Mouse (Mus musculus): ENCODE data around the gene Prkce. TPM values are rescaled to one million over a fixed set of nuclear protein-coding genes. Genes with fewer than 3 reads are reported as not detected.

The Prkce gene
- total RNA-seq, 2 experiments from 2014 or later, result 21.2 to 25.2 TPM

DNA sequence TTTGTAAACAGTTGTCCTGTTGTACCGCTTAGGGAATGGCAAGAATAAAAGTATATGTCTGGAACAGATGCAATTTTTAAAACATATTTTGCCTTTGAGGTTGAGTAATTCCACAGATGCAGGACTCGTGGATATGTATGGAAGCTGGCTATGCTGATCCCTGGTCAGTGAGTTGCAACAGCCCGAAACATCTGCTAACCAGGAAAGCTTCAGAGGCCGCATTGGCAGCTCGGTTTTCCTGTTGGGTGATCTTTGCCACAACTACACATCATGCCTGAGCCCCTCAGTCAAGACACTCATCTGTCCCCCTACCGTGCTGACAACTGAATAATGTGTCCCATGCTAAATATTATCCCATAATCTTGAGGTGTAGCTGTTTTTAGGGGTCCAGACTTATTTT, 404.6 kb downstream of the Prkce start:
- DNase-seq, result no peak
- intact Hi-C loops (cut with DNase I), result no loop called here

DNA sequence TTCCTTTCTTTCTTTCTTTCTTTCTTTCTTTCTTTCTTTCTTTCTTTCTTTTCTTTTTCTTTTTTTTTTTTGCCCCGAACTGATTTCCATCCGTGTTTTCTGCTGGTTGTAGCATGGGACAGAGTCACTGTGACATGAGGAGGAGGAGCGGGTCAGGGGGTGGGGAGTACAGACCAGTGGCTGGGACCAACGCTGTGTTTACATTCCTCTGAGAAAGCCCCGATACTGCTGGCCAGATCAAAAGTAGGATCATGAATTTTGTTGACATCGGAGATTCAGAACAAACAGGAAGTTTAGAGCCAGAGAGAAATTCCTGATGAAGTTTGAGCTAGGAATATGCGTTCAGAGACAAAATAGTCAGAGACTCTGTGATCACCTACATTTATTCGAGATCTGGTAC, 405.0 kb downstream of the Prkce start:
- intact Hi-C loops (cut with DNase I), result no loop called here
- DNase-seq, result no peak

DNA sequence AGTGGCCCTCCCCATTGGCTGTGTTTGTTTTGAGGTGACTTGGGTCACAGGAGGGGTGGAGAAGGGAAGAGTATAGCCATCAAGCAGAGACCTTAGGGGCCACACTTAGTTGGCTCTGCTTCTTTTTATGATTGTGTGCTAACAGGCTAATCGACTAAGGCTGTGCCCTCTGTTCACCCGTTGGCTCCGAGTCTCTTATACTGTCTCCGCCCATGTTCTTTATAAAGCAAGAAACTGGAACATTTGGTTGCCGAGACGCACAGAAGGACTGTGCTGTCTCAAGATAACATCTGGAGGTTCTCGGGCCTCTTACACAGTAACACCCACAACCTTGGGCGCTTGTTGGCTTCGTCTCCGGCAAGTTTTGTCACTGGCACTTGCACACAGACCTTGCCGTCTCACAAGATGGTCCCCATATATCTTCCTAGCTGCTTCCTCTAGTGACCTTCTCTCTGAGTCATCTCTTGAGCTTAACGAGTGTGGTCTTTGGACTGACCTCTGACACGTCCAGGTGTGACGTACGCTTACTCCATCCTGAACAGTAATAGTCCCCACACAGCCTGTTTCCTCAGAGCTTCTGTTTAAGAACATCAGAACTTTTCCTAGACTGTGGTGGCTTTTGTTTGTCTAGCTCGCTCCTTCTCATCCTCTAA, 406.1 kb downstream of the Prkce start:
- intact Hi-C loops (cut with DNase I), result no loop called here
- no peak for DNase-seq

DNA sequence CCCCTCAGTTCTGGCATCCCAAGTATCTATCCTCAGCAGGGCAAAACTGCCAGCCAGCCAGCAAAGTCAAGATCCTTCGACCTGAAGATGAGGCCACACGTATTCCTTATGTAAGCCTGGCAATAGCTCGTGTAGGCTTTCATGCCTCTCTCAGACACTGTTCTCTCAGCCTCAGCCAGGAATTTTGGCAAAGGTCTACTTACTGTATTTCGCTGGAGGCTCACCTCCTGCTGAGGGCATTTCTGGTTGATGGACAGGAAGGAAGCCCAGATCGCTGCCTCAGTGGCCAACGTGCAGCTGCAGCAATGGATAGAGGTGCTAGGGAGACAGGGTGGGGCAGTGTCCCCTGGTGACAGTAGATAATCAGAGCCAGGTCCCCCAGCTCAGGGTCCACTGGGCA, 413.1 kb downstream of the Prkce start:
- DNase-seq, result no peak
- intact Hi-C loops (cut with DNase I), result no loop called here

DNA sequence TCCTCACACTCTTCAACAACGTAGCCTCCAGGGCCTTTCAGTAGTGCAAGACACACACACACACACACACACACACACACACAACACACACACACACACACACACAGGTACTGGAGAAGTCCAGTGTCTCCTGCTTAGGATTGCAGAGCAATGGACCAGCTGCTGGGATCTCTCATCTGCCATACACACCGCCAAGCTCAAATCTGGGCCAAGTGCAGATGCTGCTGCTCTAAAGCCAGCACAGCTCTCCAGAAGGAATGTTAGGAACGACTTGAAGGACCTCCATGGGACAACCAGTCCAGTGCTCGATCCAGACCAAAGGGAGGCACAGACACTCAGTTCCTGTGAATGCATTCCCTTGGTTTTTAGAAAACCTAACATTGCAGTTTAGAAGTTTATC, 414.8 kb downstream of the Prkce start:
- DNase-seq, result peak; percentile 42 to 53
- intact Hi-C loops (cut with DNase I), result no loop called here

DNA sequence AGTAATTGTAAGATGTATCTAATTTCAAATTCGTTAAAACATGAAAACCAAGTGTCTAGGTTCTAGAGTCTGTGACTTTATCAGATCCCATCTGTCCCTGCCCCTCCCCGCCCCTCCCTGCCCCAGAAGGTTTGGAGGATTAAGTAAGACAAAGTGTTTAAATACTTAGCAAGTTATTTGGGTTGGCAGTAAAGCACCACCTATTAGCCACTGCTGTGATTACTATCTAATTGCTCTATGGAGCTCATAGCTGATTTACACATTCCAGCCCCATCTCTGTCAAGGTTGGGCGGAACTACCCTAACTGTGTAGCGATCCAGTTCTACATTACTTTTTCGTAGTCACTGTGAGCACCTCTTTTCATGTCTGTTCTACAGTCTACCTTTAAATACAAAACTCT, 418.9 kb downstream of the Prkce start:
- intact Hi-C loops (cut with DNase I), result no loop called here
- no peak for DNase-seq

DNA sequence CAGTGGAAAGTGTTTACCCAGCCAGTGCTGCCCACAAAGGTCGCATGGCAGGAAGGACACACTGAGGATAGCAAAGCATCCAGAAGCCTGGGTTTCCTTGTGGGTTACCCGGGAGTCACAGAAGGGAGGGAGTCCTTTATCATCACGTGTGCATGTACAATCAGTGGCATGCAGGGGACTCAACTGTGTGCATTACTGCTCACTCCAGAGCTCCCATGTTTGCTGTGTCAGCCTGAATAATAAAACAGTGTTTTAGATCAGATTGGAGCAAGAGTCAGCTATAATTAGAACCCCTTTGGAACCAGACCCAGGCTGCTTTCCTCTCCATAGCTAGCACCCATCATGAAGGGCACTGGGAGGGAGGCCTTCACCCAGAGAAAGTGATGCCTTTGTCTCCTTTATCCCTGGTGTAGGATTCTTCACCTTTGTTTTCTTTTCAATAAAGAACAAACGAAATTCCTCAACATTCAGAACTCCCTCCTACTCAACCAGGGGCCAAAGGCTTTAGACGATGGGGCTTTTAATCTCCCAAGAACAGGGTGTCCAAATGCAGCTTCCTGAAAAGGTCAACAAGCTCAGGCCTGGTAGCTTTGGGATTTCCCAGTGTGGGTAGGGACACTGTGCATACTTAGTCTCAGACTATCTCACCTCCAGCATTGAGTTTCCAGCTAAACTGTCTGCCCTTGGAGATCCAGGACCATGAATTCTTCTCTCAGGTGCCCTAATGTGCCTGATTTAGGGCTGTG, 421.3 kb downstream of the Prkce start:
- DNase-seq, result no peak
- intact Hi-C loops (cut with DNase I), result no loop called here

DNA sequence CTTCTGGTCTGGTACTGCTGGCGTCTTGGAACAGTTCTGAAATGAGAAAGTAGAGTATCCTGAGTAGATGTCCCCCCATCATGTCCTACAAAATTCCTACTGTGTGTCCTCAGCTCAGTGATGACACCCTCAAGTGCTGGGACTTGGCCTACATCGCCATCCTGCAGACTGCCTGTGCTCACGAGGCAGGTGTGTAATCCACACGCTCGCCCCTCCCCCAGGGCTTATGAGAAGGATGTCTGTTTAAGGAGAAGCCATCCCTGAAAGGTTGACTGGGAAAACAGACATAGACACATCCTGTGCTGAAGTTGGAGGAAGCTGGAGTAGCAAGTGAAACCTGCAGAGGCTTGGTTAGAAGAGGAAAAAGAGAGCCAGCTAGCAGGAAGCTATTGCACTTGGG, 422.1 kb downstream of the Prkce start:
- DNase-seq, result no peak
- intact Hi-C loops (cut with DNase I), result loop anchor here (5.0 kb wide), 3 partner anchors 52 to 213 kb away; no protein-coding TSS in a partner anchor

DNA sequence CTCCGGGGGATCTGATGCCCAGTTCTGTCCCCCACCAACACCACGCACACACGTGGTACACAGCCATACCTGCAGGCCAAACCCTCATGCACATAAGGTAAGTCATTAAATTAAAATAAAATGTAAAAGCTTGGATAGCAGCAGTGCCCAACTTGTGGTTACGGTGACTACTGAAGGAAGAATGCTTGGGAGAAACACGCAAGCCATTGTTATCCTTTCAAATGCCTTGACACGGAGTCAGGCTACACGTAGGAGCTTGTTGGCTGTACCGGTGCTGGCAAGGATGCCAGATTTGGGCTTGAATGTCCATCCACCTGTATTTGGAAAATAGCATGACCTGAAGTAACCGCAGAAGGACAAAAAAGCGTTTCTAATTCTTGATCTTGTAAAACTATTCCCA, 423.7 kb downstream of the Prkce start:
- intact Hi-C loops (cut with DNase I), result loop anchor here (5.0 kb wide), 3 partner anchors 54 to 211 kb away; no protein-coding TSS in a partner anchor
- no peak for DNase-seq

DNA sequence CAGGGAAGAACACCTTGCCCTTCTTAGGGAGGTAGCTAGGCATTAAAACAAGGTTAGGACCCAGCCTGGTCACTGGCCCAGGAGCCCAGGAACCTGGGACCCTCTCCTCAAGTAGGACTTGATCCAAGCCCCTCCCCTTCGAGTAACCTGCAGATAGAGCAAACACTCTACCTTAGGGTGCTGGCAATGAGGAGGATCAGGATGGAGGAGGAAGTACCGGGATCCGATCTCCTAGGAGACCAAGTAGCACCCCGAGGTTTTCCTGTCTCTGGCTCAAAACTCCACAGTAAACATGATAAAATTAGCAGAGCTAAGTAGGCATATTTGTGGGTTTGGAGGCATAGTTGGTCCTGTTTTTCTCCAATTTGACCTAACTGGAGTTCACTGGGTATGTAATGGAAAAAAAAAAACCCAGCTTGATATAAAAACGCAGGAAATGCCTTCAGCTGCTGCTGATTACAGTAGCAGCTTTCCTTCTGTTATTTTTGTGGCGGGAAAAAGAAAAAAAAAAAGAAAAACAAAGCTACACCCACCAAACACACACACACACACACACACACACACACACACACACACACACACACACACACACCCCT, 425.5 kb downstream of the Prkce start:
- intact Hi-C loops (cut with DNase I), result loop anchor here (5.0 kb wide), 3 partner anchors 56 to 209 kb away; no protein-coding TSS in a partner anchor
- DNase-seq, result no peak

DNA sequence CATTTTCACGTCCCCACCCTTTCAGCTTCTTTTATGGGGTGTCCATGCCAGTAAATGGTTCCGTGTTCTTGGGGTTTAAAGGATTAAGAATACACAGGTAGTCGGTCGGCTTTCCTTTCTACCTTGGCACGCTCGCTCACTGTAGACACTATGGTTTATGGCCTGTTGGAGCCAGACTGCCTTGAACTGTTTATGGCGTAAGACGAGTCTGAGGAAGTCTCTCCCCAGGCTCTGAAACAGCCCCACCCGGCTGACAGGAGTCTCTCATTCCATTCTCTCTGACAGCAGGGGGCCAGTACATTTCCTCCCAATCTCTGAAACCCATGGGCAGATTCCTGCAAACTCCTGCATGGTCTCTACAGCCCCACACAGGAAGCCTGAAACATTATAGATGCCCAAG, 427.9 kb downstream of the Prkce start:
- DNase-seq, result no peak
- intact Hi-C loops (cut with DNase I), result no loop called here

DNA sequence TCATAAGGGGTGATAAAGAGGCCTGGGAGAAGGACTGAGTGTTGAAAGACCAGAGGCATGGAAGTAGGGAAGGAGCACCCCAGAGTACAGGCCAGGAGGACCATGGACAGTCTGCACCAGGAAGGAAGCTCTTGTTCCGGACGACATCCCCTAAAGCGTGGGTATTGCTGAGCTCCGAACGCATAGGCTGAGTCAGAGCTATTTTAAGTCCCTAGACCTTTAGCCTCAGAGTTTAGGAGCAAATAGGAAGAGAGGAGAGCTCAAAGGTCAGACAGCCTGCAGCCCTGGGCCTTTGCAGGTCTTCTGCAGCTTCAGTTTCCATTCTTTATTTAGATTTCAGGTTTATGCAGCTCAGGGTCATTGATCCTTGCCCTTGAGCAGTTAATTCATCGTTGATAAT, 433.5 kb downstream of the Prkce start:
- DNase-seq, result no peak
- intact Hi-C loops (cut with DNase I), result loop anchor here (5.0 kb wide), 1 partner anchor 151 kb away; the partner anchor contains the start of gene Epas1

DNA sequence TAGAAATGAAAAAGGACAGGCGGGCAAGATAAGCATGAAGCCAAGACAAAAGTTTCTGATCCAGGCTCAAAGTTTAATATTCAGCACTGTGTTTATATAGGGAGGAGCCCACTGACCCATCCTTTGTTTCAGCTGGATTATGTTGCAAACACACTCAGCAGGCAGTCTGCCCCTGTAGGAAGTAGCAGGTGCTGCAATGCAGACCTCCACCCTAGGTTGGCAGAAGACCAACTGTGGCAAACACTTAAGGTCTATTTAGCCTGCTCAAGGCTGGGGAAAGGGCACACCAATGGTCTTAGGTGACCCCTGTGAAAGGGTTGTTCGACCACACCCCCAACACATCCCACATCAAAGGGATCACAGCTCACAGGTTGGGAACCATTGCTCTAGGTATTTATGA, 434.3 kb downstream of the Prkce start:
- intact Hi-C loops (cut with DNase I), result loop anchor here (5.0 kb wide), 1 partner anchor 150 kb away; the partner anchor contains the start of gene Epas1

DNA sequence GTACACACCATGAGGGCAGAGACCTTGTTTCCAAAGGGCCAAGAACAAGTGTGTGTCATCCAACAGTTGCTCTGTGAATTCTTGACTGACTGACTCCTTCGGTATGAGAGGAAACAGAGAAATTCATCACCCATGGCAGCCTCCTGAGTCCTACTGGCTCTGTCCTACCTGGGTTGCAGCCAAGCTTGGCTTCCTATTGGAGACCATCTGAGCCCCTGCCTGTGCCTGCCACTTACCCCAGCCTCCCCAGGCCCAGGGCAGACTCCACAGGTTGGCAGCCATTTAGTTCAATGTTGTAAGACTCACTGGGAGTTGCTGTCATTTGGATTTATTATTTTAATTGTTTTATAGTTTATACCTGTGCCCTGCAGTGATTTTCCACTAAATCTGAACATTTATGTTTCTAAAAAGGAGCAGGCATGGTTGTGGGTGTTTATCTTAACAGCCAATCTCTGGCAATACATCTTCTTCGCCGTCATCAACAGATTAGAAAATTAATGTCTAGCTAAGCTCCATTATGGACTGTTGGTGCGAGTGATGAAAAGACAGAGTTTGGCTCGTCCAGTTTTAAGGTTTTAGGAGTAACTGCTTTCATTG, 436.4 kb downstream of the Prkce start:
- intact Hi-C loops (cut with DNase I), result loop anchor here (5.0 kb wide), 1 partner anchor 148 kb away; the partner anchor contains the start of gene Epas1
- no peak for DNase-seq

More for the DNA sequence above, 434.3 kb downstream of the Prkce start:
- no peak for DNase-seq

DNA sequence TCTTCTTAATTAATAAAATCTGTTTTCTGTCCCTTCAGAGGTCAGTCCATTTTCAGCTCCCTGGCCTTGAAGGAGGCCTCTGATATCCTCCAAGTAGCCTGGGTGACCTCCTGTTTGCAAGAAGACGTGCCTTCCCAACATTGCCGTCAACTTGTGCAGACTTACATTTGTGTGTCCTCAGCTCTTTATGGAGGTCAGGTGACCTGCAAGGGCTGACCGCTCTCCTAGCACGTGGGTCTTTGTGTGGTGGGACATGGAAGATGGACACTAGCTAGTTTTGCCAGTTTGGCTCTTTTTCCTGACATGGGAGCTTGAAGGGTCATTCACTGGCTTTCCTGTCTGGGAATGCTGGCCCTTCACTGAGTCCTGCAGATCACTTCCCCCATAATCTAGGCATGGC, 440.4 kb downstream of the Prkce start:
- intact Hi-C loops (cut with DNase I), result no loop called here
- no peak for DNase-seq

DNA sequence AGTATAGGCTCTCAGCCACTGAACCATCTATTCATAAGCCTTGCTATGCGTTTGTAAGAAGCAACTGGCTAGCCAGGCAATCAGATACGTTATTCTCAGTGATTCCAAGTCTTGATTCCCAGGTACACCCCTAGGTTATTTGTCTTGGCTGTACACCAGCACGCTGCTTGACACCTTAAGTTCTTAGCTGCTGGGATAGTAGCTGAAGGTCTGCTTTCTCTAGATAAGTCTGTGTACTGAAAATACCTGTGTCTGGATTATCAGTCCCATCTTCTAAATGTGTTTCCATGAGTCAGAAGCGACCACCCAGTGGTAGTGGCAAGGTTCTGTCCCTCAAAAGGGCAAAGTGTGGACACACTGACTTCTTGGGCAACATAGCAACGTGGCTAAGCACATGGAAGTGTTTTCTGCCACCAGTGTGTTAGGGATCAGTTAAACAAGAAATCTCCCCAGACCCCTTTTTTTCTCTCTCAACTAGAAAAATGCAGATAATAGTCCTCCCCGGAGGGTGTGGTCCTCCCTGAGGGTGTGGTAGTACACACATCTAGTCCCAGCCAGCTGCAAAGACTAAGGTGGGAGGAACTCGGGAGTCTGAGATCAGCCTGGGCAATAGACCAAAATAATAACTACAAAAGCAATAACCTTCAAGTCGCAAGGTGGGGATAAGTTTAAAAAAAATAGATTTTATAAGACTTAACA, 442.8 kb downstream of the Prkce start:
- no peak for DNase-seq
- intact Hi-C loops (cut with DNase I), result no loop called here

DNA sequence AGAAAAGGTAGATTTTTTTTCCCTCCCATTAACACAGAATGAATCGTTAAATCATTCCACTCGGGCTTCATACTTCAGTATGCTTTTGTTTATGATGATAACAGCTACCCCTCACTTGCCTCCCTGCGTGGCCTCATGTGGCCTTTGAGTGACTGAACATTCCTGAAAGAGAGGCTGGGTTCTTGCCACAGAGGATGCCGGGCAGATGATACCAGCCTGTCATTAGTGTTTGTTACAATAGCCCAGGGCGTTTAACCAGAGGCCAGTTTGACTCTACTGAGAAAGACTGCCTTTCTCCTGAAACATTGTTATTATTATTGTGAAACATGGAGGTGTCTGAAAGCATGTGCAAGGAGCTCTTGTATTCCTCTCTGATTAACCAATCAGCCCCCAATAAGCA, 444.2 kb downstream of the Prkce start:
- DNase-seq, result no peak
- intact Hi-C loops (cut with DNase I), result no loop called here

DNA sequence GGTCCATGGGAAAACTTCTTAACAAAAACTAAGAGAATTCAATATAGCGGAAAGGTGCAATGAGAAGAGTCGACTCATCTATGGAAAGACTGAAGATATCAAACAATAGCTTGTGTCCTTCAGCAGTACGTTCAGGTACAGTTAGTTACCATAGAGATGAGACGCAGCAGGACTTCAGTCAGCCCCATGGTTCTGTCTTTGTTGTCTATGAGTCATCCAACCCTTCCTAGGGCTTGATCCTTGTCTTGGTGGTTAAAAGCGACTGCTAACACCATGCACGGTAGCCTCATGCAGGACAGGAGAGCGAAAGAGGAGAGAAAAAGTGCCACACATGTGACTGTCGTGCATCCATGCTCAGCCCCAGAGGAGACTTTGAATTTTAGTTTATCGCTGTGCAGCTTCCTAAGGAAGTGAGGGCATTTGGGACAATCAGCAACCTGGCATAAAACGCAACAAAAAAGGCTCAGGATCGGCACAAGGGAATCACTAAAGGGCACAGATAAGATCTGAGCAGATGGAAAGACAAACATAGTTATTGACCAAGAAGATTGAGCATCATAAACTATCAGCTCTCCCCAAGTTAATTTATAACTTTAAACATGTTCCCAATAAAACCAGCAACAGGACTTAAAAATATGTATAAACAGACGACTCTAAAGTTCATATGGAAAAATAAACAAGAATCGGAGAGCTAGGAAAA, 448.2 kb downstream of the Prkce start:
- intact Hi-C loops (cut with DNase I), result loop anchor here (5.0 kb wide), 2 partner anchors 78 to 97 kb away; no protein-coding TSS in a partner anchor
- no peak for DNase-seq

DNA sequence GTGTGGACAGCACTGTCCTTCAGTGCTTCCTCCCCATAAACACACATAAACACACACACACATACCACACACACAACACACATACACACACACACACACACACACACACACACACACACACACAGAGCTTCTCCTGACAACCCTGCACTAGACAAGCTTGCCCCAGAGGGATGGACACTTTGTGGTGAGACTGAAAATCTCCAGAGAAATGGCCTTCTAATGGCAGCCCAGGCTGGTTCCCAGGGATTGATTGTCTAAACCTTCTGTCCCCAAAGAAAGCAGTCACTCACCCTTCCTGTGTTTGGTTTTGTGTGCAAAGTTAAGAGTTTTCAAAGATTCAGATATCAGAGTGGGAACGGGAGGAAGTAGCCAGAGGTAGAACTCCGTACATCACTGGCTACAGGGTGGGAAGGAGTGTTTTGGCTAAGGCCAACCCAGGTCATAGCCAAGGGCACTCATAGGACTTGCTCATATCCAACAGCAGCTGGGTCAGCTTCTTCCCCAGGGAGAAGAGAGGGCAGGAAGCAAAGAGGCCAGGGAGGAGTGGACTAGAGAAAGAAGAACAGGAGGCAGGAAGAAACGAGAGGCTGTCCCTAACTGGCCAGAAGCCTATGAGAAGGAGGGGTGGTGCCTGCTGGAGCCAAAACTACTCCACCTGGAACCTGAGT, 450.1 kb downstream of the Prkce start:
- peak; percentile 34 to 44 for DNase-seq
- intact Hi-C loops (cut with DNase I), result loop anchor here (5.0 kb wide), 2 partner anchors 80 to 95 kb away; no protein-coding TSS in a partner anchor
